Comparison of ENCODE assay signal across 7 mouse cellular contexts in the genomic region with DNA sequence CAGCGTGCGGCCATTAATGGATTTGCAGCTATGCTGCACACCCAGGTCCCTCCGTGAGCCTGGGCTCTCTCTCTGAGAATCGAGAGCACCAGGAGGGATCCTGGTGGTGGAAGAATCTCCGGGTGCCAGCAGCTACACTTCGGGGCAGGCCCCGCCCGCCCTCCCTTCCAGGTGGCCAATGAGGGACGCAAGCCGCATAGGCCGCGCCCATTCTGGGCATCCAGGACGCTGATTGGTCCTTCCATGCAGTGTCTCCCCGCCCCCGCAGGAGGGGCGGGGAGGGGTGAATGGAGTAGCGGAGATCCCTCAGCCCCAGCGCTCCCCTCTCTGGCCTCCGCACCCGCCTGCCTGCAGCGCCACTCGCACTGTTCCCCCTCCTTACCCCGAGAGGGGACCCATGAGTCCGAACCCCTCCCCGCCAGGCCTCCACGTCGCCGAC. TPM values are rescaled to one million over a fixed set of nuclear protein-coding genes. Genes with fewer than 3 reads are reported as not detected.
DNase-seq lines count a peak whose midpoint lies in the region; ATAC-seq lines count a peak whose summit lies in the region.

A gene (plus strand): TSS at position 248 of the 439 bp plus-strand sequence.

- 0% methylated on average over 28 of the region's 28 CpGs for WGBS in intestine, embryonic 16.5 days
- WGBS in midbrain, embryonic 11.5 days = 0% methylated on average over 28 of the region's 28 CpGs

- peak within 1 kb of the TSS; percentile 82 for H3K4me2 ChIP-seq in intestine, embryonic 16.5 days (ENCODE audit: low read depth, low read length)
- H3K4me2 ChIP-seq in midbrain, embryonic 11.5 days = peak within 1 kb of the TSS; percentile 84

- no peaks in the 10 kb centered on the region for H3K27me3 ChIP-seq in intestine, embryonic 16.5 days (replicated peaks; ENCODE audit: control insufficient read depth, insufficient read depth, low read length)
- H3K27me3 ChIP-seq in midbrain, embryonic 11.5 days (ENCODE audit: control insufficient read depth, insufficient read depth, low read length) = peaks cover 11% of the 10 kb centered on the region

- H3K4me1 ChIP-seq in intestine, embryonic 16.5 days (ENCODE audit: control insufficient read depth, insufficient read depth, low read length) = peaks cover 9% of the 10 kb centered on the region
- H3K4me1 ChIP-seq in midbrain, embryonic 11.5 days (ENCODE audit: control insufficient read depth, insufficient read depth, low read length) = peaks cover 16% of the 10 kb centered on the region

- peak within 1 kb of the TSS; percentile 72 for H3K9ac ChIP-seq in intestine, embryonic 16.5 days (ENCODE audit: low read depth, low read length)
- peak within 1 kb of the TSS; percentile 54 for H3K9ac ChIP-seq in midbrain, embryonic 11.5 days (ENCODE audit: low read length)

- H3K9me3 ChIP-seq in intestine, embryonic 16.5 days (ENCODE audit: control insufficient read depth, low read length) = no peaks in the 10 kb centered on the region
- H3K9me3 ChIP-seq in midbrain, embryonic 11.5 days (ENCODE audit: control insufficient read depth, low read length) = no peaks in the 10 kb centered on the region

- H3K4me3 ChIP-seq in intestine, embryonic 16.5 days (ENCODE audit: low read length) = peak within 1 kb of the TSS; percentile 71
- peak within 1 kb of the TSS; percentile 49 for H3K4me3 ChIP-seq in midbrain, embryonic 11.5 days (ENCODE audit: low read depth, low read length)

- peak within 1 kb of the TSS; percentile 66 for H3K27ac ChIP-seq in intestine, embryonic 16.5 days (ENCODE audit: low read length)
- no peak within 1 kb of the TSS for H3K27ac ChIP-seq in midbrain, embryonic 11.5 days (ENCODE audit: low read depth, low read length)

- ATAC-seq in intestine, embryonic 16.5 days = peak; percentile 95
- ATAC-seq in midbrain, embryonic 11.5 days (ENCODE audit: low FRiP score) = peak; percentile 96

- H3K36me3 ChIP-seq in intestine, embryonic 16.5 days (ENCODE audit: control insufficient read depth, insufficient read depth, low read length) = no peaks in the 10 kb centered on the region
- H3K36me3 ChIP-seq in midbrain, embryonic 11.5 days (ENCODE audit: control insufficient read depth, insufficient read depth, low read length) = no peaks in the 10 kb centered on the region

- intact Hi-C loops in left cerebral cortex, postnatal 36 days (cut with DNase I) = no loop called here

- DNase-seq in adrenal gland, adult 2 months = peak; percentile 96
- DNase-seq in embryo, embryonic 11.5 days (ENCODE audit: low read depth, low spot score) = peak; percentile 90
- DNase-seq in gastrocnemius, postnatal 4 days (ENCODE audit: low spot score in 2 of 2) = peak; percentile 89 to 92
- DNase-seq in left cerebral cortex, postnatal 36 days (ENCODE audit: low spot score in 2 of 2) = peak; percentile 88
- peak; percentile 99 for DNase-seq in midbrain, embryonic 11.5 days (ENCODE audit: low spot score, missing footprints)
- peak; percentile 93 for DNase-seq in skeletal muscle tissue, adult 2 months (ENCODE audit: low read depth, low spot score)

RNA-seq across cellular contexts. Expression of the gene that starts here (rescaled TPM):
- 10 to 100 TPM; 10.5 to 14.7 TPM for total RNA-seq in adrenal gland, adult 2 months (2021)
- 29.5 and 34.4 TPM in 2 replicates for polyA plus RNA-seq in adrenal gland, adult 2 months (2012; rRNA removed)
- 1 to 10 TPM; 7.4 TPM for total RNA-seq in gastrocnemius, postnatal 4 days (2021)
- 16.6 and 18.5 TPM in 2 replicates for polyA plus RNA-seq in intestine, embryonic 16.5 days (2015; fragmentation: Nextera tagmentation; extraction: Ambion mirVana)
- total RNA-seq in left cerebral cortex, postnatal 36 days (2021) = 1 to 10 TPM; 3.8 to 7.0 TPM
- 5.9 and 6.9 TPM in 2 replicates for polyA plus RNA-seq in midbrain, embryonic 11.5 days (2014; fragmentation: Nextera tagmentation; extraction: Ambion mirVana)
